Mouse (Mus musculus) megakaryocyte, embryonic 14.5 days (primary cell): ENCODE data around the gene Nf1. TPM values are rescaled to one million over a fixed set of nuclear protein-coding genes. Genes with fewer than 3 reads are reported as not detected.

Experiments
- H3K27me3 ChIP-seq: replicated peaks from 2 replicates; pipeline ENCODE3; 2012; ENCODE audit warnings: inconsistent platforms
- H3K36me3 ChIP-seq: replicated peaks from 2 replicates; pipeline ENCODE3; 2012; ENCODE audit warnings: low read length, inconsistent platforms, mixed read lengths
- H3K4me1 ChIP-seq: 2 replicates; pipeline ENCODE4 v1.6.1; 2012; ENCODE audit warnings: inconsistent platforms
- H3K4me3 ChIP-seq: replicated peaks from 2 replicates; pipeline ENCODE3; 2012; ENCODE audit warnings: moderate library complexity, mild to moderate bottlenecking, inconsistent platforms
- H3K9me3 ChIP-seq: 2 replicates; pipeline ENCODE4 v1.6.1; 2012; ENCODE audit warnings: inconsistent platforms
- FLI1 ChIP-seq: IDR thresholded peaks from 2 replicates; pipeline ENCODE4 v1.6.1; 2012; ENCODE audit warnings: low read length, inconsistent platforms, mixed read lengths
- GATA1 ChIP-seq: IDR thresholded peaks from 3 replicates; pipeline ENCODE4 v1.6.1; 2012; ENCODE audit warnings: mixed read lengths, low read length, inconsistent platforms, borderline replicate concordance
- polyA plus RNA-seq: library from polyadenylated mRNA; stranded (reverse); fragments of >175 nt; gene quantifications from 2 replicates; pipeline ENCODE4 v1.2.3, GENCODE M21; 2012; ENCODE audit warnings: low replicate concordance; ENCODE audit not compliant: insufficient read depth

The Nf1 gene
- polyA plus RNA-seq, 1 experiment, result 4.5 TPM

- Histone ChIP-seq H3K27me3 (no peaks in the 10 kb centered on the region), H3K9me3 (no peaks in the 10 kb centered on the region)
- no peak for TF ChIP-seq GATA1
Measured at GRCm38 (mm10) chr11:79398336-79398735, 58.8 kb downstream of the Nf1 start.

GRCm38 (mm10) chr11:79403625-79404319 lies 64.3 kb downstream of the Nf1 start:
- no peaks in the 10 kb centered on the region for H3K27me3 ChIP-seq
- no peak overlapping the region for H3K4me3 ChIP-seq
- H3K36me3 ChIP-seq, result peaks cover 10% of the 10 kb centered on the region
- no peaks in the 10 kb centered on the region for H3K9me3 ChIP-seq
- TF ChIP-seq FLI1 (no peak), GATA1 (no peak)
- H3K4me1 ChIP-seq, result peaks cover 10% of the 10 kb centered on the region

More at GRCm38 (mm10) chr11:79398336-79398735, 58.8 kb downstream of the Nf1 start:
- Histone ChIP-seq H3K36me3 (peaks cover 7% of the 10 kb centered on the region), H3K4me1 (0 out of 2 replicates have a peak, but pooled peaks cover 3% of the 10 kb centered on the region), H3K4me3 (no peak overlapping the region)

- Histone ChIP-seq H3K4me1 (no peaks in the 10 kb centered on the region), H3K36me3 (peaks cover 15% of the 10 kb centered on the region), H3K4me3 (no peak overlapping the region), H3K27me3 (no peaks in the 10 kb centered on the region), H3K9me3 (no peaks in the 10 kb centered on the region)
- no peak for TF ChIP-seq FLI1
- TF ChIP-seq GATA1, result no peak
Measured at GRCm38 (mm10) chr11:79413761-79414513, 74.4 kb downstream of the Nf1 start.

- Histone ChIP-seq H3K4me3 (no peak overlapping the region), H3K4me1 (peaks cover 3% of the 10 kb centered on the region; the same call in 1 of the 2 replicates), H3K36me3 (peaks cover 5% of the 10 kb centered on the region), H3K9me3 (no peaks in the 10 kb centered on the region), H3K27me3 (no peaks in the 10 kb centered on the region)
- TF ChIP-seq GATA1 (no peak), FLI1 (no peak)
Measured at GRCm38 (mm10) chr11:79422496-79422895, 83.0 kb downstream of the Nf1 start.

GRCm38 (mm10) chr11:79426571-79426970 lies 87.1 kb downstream of the Nf1 start:
- Histone ChIP-seq H3K4me1 (peaks cover 4% of the 10 kb centered on the region; the same call in 1 of the 2 replicates), H3K27me3 (no peaks in the 10 kb centered on the region), H3K9me3 (no peaks in the 10 kb centered on the region), H3K4me3 (no peak overlapping the region), H3K36me3 (peaks cover 2% of the 10 kb centered on the region)
- TF ChIP-seq FLI1 (no peak), GATA1 (no peak)

GRCm38 (mm10) chr11:79427638-79428037 lies 88.1 kb downstream of the Nf1 start:
- TF ChIP-seq FLI1 (no peak), GATA1 (no peak)
- H3K36me3 ChIP-seq, result no peaks in the 10 kb centered on the region
- H3K9me3 ChIP-seq, result no peaks in the 10 kb centered on the region

GRCm38 (mm10) chr11:79435252-79435651 lies 95.8 kb downstream of the Nf1 start:
- no peaks in the 10 kb centered on the region for H3K27me3 ChIP-seq
- H3K36me3 ChIP-seq, result peaks cover 20% of the 10 kb centered on the region
- H3K4me1 ChIP-seq, result no peaks in the 10 kb centered on the region
- H3K9me3 ChIP-seq, result no peaks in the 10 kb centered on the region
- TF ChIP-seq GATA1, result no peak
- no peak for TF ChIP-seq FLI1
- no peak overlapping the region for H3K4me3 ChIP-seq

More at GRCm38 (mm10) chr11:79427638-79428037, 88.1 kb downstream of the Nf1 start:
- no peaks in the 10 kb centered on the region for H3K27me3 ChIP-seq
- peaks cover 4% of the 10 kb centered on the region; the same call in 1 of the 2 replicates for H3K4me1 ChIP-seq
- H3K4me3 ChIP-seq, result no peak overlapping the region

GRCm38 (mm10) chr11:79448361-79448760 lies 108.9 kb downstream of the Nf1 start:
- Histone ChIP-seq H3K36me3 (peaks cover 41% of the 10 kb centered on the region), H3K9me3 (no peaks in the 10 kb centered on the region), H3K4me1 (no peaks in the 10 kb centered on the region), H3K4me3 (no peak overlapping the region), H3K27me3 (no peaks in the 10 kb centered on the region)
- TF ChIP-seq FLI1 (no peak), GATA1 (no peak)

- Histone ChIP-seq H3K9me3 (no peaks in the 10 kb centered on the region), H3K4me1 (peaks cover 6% of the 10 kb centered on the region), H3K36me3 (peaks cover 36% of the 10 kb centered on the region), H3K27me3 (no peaks in the 10 kb centered on the region), H3K4me3 (no peak overlapping the region)
- TF ChIP-seq FLI1 (no peak), GATA1 (no peak)
Measured at GRCm38 (mm10) chr11:79452966-79453365, 113.5 kb downstream of the Nf1 start.

- TF ChIP-seq GATA1 (no peak), FLI1 (no peak)
- peaks cover 27% of the 10 kb centered on the region for H3K36me3 ChIP-seq
Measured at GRCm38 (mm10) chr11:79457928-79458327, 118.4 kb downstream of the Nf1 start.

More at GRCm38 (mm10) chr11:79457928-79458327, 118.4 kb downstream of the Nf1 start:
- Histone ChIP-seq H3K4me3 (no peak overlapping the region), H3K9me3 (no peaks in the 10 kb centered on the region), H3K4me1 (peaks cover 12% of the 10 kb centered on the region), H3K27me3 (no peaks in the 10 kb centered on the region)
